Comparison of ENCODE assay signal across 8 mouse cellular contexts in genomic region chr11:77077792-77078191, GRCm38 (mm10). TPM values are rescaled to one million over a fixed set of nuclear protein-coding genes. Genes with fewer than 3 reads are reported as not detected.
A peak's percentile ranks its signal among the peaks of the same experiment; 100 is the strongest.
DNase-seq lines count a peak whose midpoint lies in the region; ATAC-seq lines count a peak whose summit lies in the region.

No protein-coding gene starts in this region.

- peak overlapping the region; percentile 89 for H3K27ac ChIP-seq in embryonic facial prominence, embryonic 14.5 days (replicated peaks; ENCODE audit: low read depth, low read length)
- H3K27ac ChIP-seq in intestine, embryonic 15.5 days = peak overlapping the region; percentile 49
- H3K27ac ChIP-seq in midbrain, embryonic 10.5 days (replicated peaks) = peak overlapping the region; percentile 95

- no peaks in the 10 kb centered on the region for H3K9me3 ChIP-seq in embryonic facial prominence, embryonic 14.5 days (ENCODE audit: control insufficient read depth, low read length)
- H3K9me3 ChIP-seq in intestine, embryonic 15.5 days = no peaks in the 10 kb centered on the region
- no peaks in the 10 kb centered on the region for H3K9me3 ChIP-seq in midbrain, embryonic 10.5 days (replicated peaks)

- 2% methylated on average over 16 of the region's 16 CpGs for WGBS in embryonic facial prominence, embryonic 14.5 days
- 2% methylated on average over 16 of the region's 16 CpGs for WGBS in intestine, embryonic 15.5 days
- 3% methylated on average over 16 of the region's 16 CpGs for WGBS in midbrain, embryonic 10.5 days

- peak; percentile 29 for DNase-seq in cerebellum, adult 11-12 months
- no peak for DNase-seq in cerebellum, adult 11 months
- peak; percentile 24 for DNase-seq in retina, embryonic 14.5 days (ENCODE audit: low spot score)
- DNase-seq in retina, postnatal 1 day = no peak
- DNase-seq in embryonic facial prominence, embryonic 14.5 days (ENCODE audit: low spot score) = no peak
- no peak for DNase-seq in midbrain, embryonic 10.5 days (ENCODE audit: low spot score)
- DNase-seq in thymus, postnatal 4 days = peak; percentile 46

- peak overlapping the region; percentile 89 for H3K9ac ChIP-seq in embryonic facial prominence, embryonic 14.5 days (ENCODE audit: low read depth, low read length)
- H3K9ac ChIP-seq in intestine, embryonic 15.5 days = peak overlapping the region; percentile 71

- 0 out of 2 replicates have a peak, but pooled peaks cover 4% of the 10 kb centered on the region for H3K4me1 ChIP-seq in embryonic facial prominence, embryonic 14.5 days (ENCODE audit: control insufficient read depth, insufficient read depth, low read length)
- 0 out of 2 replicates have a peak, but pooled peaks cover 2% of the 10 kb centered on the region for H3K4me1 ChIP-seq in intestine, embryonic 15.5 days (replicated peaks)
- peaks cover 14% of the 10 kb centered on the region for H3K4me1 ChIP-seq in midbrain, embryonic 10.5 days

- peaks cover 30% of the 10 kb centered on the region; the same call in 1 of the 2 replicates for H3K36me3 ChIP-seq in embryonic facial prominence, embryonic 14.5 days (ENCODE audit: control insufficient read depth, insufficient read depth, low read length)
- no peaks in the 10 kb centered on the region; the same call in 1 of the 2 replicates for H3K36me3 ChIP-seq in intestine, embryonic 15.5 days
- H3K36me3 ChIP-seq in midbrain, embryonic 10.5 days = peaks cover 35% of the 10 kb centered on the region

- peak; percentile 14; the same call in 1 of the 2 replicates for ATAC-seq in embryonic facial prominence, embryonic 14.5 days (ENCODE audit: low read depth)
- peak; percentile 50; the same call in 1 of the 2 replicates for ATAC-seq in intestine, embryonic 15.5 days

- peak overlapping the region; percentile 86 for H3K4me3 ChIP-seq in embryonic facial prominence, embryonic 14.5 days (ENCODE audit: low read depth, low read length)
- peak overlapping the region; percentile 80 for H3K4me3 ChIP-seq in intestine, embryonic 15.5 days (replicated peaks)
- peak overlapping the region; percentile 94 for H3K4me3 ChIP-seq in midbrain, embryonic 10.5 days

- H3K27me3 ChIP-seq in embryonic facial prominence, embryonic 14.5 days (replicated peaks; ENCODE audit: control insufficient read depth, insufficient read depth, low read length) = no peaks in the 10 kb centered on the region
- H3K27me3 ChIP-seq in intestine, embryonic 15.5 days (replicated peaks) = no peaks in the 10 kb centered on the region
- no peaks in the 10 kb centered on the region for H3K27me3 ChIP-seq in midbrain, embryonic 10.5 days (ENCODE audit: low read depth, poor library complexity, severe bottlenecking)

- peak overlapping the region; percentile 65 for H3K4me2 ChIP-seq in embryonic facial prominence, embryonic 14.5 days (ENCODE audit: low read depth, low read length)
- peak overlapping the region; percentile 84 for H3K4me2 ChIP-seq in intestine, embryonic 15.5 days (replicated peaks)

RNA-seq across cellular contexts. Expression of gene Nsrp1, which starts 0.4 kb away (rescaled TPM):
- polyA plus RNA-seq in embryonic facial prominence, embryonic 14.5 days (2014; fragmentation: Nextera tagmentation; extraction: Ambion mirVana) = 59.0 and 63.6 TPM in 2 replicates
- polyA plus RNA-seq in intestine, embryonic 15.5 days (2015; fragmentation: Nextera tagmentation; extraction: Ambion mirVana) = 46.3 and 60.7 TPM in 2 replicates
- polyA plus RNA-seq in midbrain, embryonic 10.5 days (2016; fragmentation: Nextera tagmentation; extraction: Ambion mirVana) = 52.4 and 61.1 TPM in 2 replicates

Comparison
In these comparisons a context has a peak if more than half of its experiments do, and no peak if none do; other contexts are left out.
1. DNase-seq: peak in cerebellum, adult 11-12 months (single experiment), retina, embryonic 14.5 days (single experiment) and thymus, postnatal 4 days (single experiment); none in cerebellum, adult 11 months (single experiment), retina, postnatal 1 day (single experiment), embryonic facial prominence, embryonic 14.5 days (single experiment) and midbrain, embryonic 10.5 days (single experiment).
2. Peak in every context shown above with its lines, with median percentiles within 50 percentile points of each other: H3K27ac ChIP-seq and H3K4me3 ChIP-seq.